Mouse (Mus musculus) c-Kit-positive CD71-positive TER-119-positive erythroid progenitor cells, embryonic 14.5 days (primary cell): ENCODE measurements around the gene Camta1.

Experiments
- DNase-seq: peaks from one replicate; pipeline ENCODE4 v3.0.0-alpha.2; 2013; ENCODE audit warnings: low spot score

The Camta1 gene

GRCm38 (mm10) chr4:151516998-151517799, 344.5 kb downstream of the Camta1 start:
- no peak for DNase-seq

- DNase-seq: no peak
Observed at GRCm38 (mm10) chr4:151515316-151515715, 346.4 kb downstream of the Camta1 start.

GRCm38 (mm10) chr4:151511092-151511491, 350.6 kb downstream of the Camta1 start:
- DNase-seq: no peak

GRCm38 (mm10) chr4:151510417-151510816, 351.3 kb downstream of the Camta1 start:
- DNase-seq: no peak

GRCm38 (mm10) chr4:151506701-151507100, 355.0 kb downstream of the Camta1 start:
- DNase-seq: no peak

GRCm38 (mm10) chr4:151498481-151499276, 363.0 kb downstream of the Camta1 start:
- no peak for DNase-seq

- DNase-seq: no peak
Observed at GRCm38 (mm10) chr4:151496581-151496980, 365.1 kb downstream of the Camta1 start.

GRCm38 (mm10) chr4:151495276-151495882, 366.3 kb downstream of the Camta1 start:
- DNase-seq: no peak

GRCm38 (mm10) chr4:151492786-151493185, 368.9 kb downstream of the Camta1 start:
- DNase-seq: no peak

GRCm38 (mm10) chr4:151483977-151484313, 377.7 kb downstream of the Camta1 start:
- DNase-seq: no peak

- peak; percentile 3 for DNase-seq
Observed at GRCm38 (mm10) chr4:151483299-151483976, 378.2 kb downstream of the Camta1 start.

- no peak for DNase-seq
Observed at GRCm38 (mm10) chr4:151480928-151481327, 380.7 kb downstream of the Camta1 start.

GRCm38 (mm10) chr4:151477950-151478349, 383.7 kb downstream of the Camta1 start:
- no peak for DNase-seq

- no peak for DNase-seq
Observed at GRCm38 (mm10) chr4:151474895-151475470, 386.7 kb downstream of the Camta1 start.

- no peak for DNase-seq
Observed at GRCm38 (mm10) chr4:151471886-151472285, 389.8 kb downstream of the Camta1 start.

- no peak for DNase-seq
Observed at GRCm38 (mm10) chr4:151468381-151468780, 393.3 kb downstream of the Camta1 start.

GRCm38 (mm10) chr4:151458686-151459085, 403.0 kb downstream of the Camta1 start:
- no peak for DNase-seq

- DNase-seq: no peak
Observed at GRCm38 (mm10) chr4:151454611-151455010, 407.1 kb downstream of the Camta1 start.

- DNase-seq: no peak
Observed at GRCm38 (mm10) chr4:151454065-151454464, 407.6 kb downstream of the Camta1 start.

GRCm38 (mm10) chr4:151451885-151452284, 409.8 kb downstream of the Camta1 start:
- DNase-seq: no peak

- no peak for DNase-seq
Observed at GRCm38 (mm10) chr4:151449981-151450380, 411.7 kb downstream of the Camta1 start.

GRCm38 (mm10) chr4:151448341-151448740, 413.3 kb downstream of the Camta1 start:
- DNase-seq: no peak
